Mouse (Mus musculus): ENCODE data around the gene Galnt7. TPM values are rescaled to one million over a fixed set of nuclear protein-coding genes. Genes with fewer than 3 reads are reported as not detected.

The Galnt7 gene
- polyA plus RNA-seq, 1 experiment from 2014 or later: 7.5 TPM

DNA sequence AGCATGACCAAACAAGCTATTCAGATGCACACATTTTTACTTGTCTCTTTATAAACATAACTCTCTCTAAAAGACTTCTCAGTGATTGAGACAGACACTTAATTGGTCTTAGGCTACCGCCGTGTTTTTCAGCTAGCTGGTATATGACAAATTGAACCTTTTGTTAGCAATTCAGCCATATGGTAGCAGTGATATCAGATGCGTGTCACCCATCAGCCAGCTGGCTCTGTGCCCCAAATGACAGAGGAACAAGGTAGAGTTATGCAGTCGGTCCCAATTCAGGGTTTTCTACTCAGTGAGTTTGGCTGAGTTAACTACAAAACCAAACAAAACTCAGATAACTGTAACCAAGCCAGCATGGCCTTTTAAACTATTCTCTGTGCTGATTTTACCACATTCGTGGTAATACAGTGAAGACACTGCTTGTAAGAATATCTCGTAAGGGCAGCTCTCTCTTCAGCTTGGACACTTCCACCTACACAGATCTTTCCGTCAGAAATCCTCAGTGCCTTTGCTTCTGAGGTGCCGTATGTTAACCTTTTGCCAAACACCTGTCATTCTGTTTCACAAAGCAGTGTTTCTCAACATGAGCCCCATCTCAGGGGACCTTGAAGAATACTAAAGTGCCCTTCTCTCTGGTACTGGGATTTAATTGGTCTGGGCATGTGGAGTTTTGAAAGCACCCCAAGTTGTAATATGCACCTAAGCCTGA, 68.3 kb downstream of the Galnt7 start:
- ATAC-seq (ENCODE audit: insufficient number of reproducible peaks, low FRiP score): no peak
- WGBS: 75% methylated on average over 8 of the region's 8 CpGs
- no peaks in the 10 kb centered on the region for H3K9me3 ChIP-seq (replicated peaks)
- no peaks in the 10 kb centered on the region for H3K36me3 ChIP-seq
- 0 out of 2 replicates have a peak, but pooled peaks cover 3% of the 10 kb centered on the region for H3K27me3 ChIP-seq (replicated peaks)
- no peak overlapping the region for H3K9ac ChIP-seq
- no peaks in the 10 kb centered on the region for H3K4me1 ChIP-seq (replicated peaks)
- H3K4me2 ChIP-seq: no peak overlapping the region
- no peak overlapping the region for H3K4me3 ChIP-seq
- no peak overlapping the region for H3K27ac ChIP-seq (ENCODE audit: poor library complexity, severe bottlenecking)

GRCm38 (mm10) chr8:57579845-57580244, 73.0 kb downstream of the Galnt7 start:
- peaks cover 13% of the 10 kb centered on the region for H3K4me1 ChIP-seq (replicated peaks)
- H3K4me2 ChIP-seq: no peak overlapping the region
- H3K4me3 ChIP-seq: no peak overlapping the region
- WGBS: 83% methylated on average over 6 of the region's 6 CpGs
- H3K9me3 ChIP-seq (replicated peaks): no peaks in the 10 kb centered on the region
- 0 out of 2 replicates have a peak, but pooled peaks cover 1% of the 10 kb centered on the region for H3K27me3 ChIP-seq (replicated peaks)
- no peak overlapping the region for H3K9ac ChIP-seq
- H3K36me3 ChIP-seq: no peaks in the 10 kb centered on the region
- no peak overlapping the region for H3K27ac ChIP-seq (ENCODE audit: poor library complexity, severe bottlenecking)
- no peak for ATAC-seq (ENCODE audit: insufficient number of reproducible peaks, low FRiP score)

- 82% methylated on average over 5 of the region's 5 CpGs for WGBS
- peaks cover 23% of the 10 kb centered on the region for H3K4me1 ChIP-seq (replicated peaks)
Observed at GRCm38 (mm10) chr8:57577301-57577700, 75.5 kb downstream of the Galnt7 start.

DNA sequence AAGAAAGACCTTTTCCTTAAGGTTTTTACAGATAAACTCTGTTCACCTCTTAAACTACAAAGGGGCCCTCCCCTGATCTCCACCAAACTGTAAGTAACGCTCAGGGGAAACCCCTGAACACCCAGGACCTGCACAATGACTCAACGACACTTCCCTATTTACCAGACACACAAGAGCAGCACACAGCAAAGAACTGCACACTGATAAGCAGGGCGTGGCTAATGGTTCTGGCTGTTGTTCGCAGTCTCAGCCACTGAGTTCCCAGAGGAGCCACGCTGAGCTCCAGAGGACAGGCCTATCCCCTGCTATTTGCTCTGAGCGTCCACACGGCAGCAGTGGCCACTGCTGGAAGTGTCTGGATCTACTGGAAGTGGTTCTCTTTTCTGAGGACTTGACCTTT, 76.6 kb downstream of the Galnt7 start:
- Histone ChIP-seq H3K36me3 (no peaks in the 10 kb centered on the region), H3K9ac (no peak overlapping the region), H3K27ac (ENCODE audit: poor library complexity, severe bottlenecking) (0 out of 2 replicates have a peak overlapping the region, but pooled peaks have one; percentile 8), H3K4me3 (no peak overlapping the region), H3K4me1 (replicated peaks) (peaks cover 25% of the 10 kb centered on the region), H3K27me3 (replicated peaks) (0 out of 2 replicates have a peak, but pooled peaks cover under 1% of the 10 kb centered on the region), H3K9me3 (replicated peaks) (no peaks in the 10 kb centered on the region), H3K4me2 (peak overlapping the region; percentile 30; the same call in 1 of the 2 replicates)
- peak; percentile 95 for ATAC-seq (ENCODE audit: insufficient number of reproducible peaks, low FRiP score)
- 6% methylated on average over 7 of the region's 7 CpGs for WGBS

More at GRCm38 (mm10) chr8:57577301-57577700, 75.5 kb downstream of the Galnt7 start:
- ATAC-seq (ENCODE audit: insufficient number of reproducible peaks, low FRiP score): no peak
- H3K36me3 ChIP-seq: no peaks in the 10 kb centered on the region
- no peak overlapping the region for H3K9ac ChIP-seq
- H3K4me3 ChIP-seq: no peak overlapping the region
- H3K27ac ChIP-seq (ENCODE audit: poor library complexity, severe bottlenecking): no peak overlapping the region
- H3K9me3 ChIP-seq (replicated peaks): no peaks in the 10 kb centered on the region
- no peak overlapping the region for H3K4me2 ChIP-seq
- no peaks in the 10 kb centered on the region for H3K27me3 ChIP-seq (replicated peaks)

DNA sequence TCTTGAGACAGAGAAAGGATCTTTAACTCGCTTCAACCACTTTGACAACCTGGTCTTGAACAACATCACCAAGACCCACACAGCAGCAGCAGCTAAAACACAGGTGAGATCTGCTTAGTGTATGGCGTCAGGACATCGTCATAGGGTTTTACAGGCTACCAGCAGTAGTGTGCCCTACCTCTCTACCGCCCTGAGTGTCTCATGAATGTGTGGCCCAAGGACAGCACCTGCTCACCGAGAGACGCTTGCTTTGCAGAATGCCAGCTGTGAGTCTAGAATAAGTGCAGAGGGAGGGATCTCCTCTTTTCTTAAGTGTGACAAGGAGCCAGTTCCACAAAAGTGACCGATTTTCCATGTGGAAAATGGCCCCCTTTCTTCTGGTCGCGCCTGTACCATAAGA, 77.5 kb downstream of the Galnt7 start:
- Histone ChIP-seq H3K4me1 (replicated peaks) (peaks cover 25% of the 10 kb centered on the region), H3K27me3 (replicated peaks) (0 out of 2 replicates have a peak, but pooled peaks cover 6% of the 10 kb centered on the region), H3K36me3 (no peaks in the 10 kb centered on the region), H3K27ac (ENCODE audit: poor library complexity, severe bottlenecking) (no peak overlapping the region), H3K9ac (no peak overlapping the region), H3K9me3 (replicated peaks) (no peaks in the 10 kb centered on the region), H3K4me3 (no peak overlapping the region), H3K4me2 (no peak overlapping the region)
- 92% methylated on average over 9 of the region's 9 CpGs for WGBS
- ATAC-seq (ENCODE audit: insufficient number of reproducible peaks, low FRiP score): no peak

DNA sequence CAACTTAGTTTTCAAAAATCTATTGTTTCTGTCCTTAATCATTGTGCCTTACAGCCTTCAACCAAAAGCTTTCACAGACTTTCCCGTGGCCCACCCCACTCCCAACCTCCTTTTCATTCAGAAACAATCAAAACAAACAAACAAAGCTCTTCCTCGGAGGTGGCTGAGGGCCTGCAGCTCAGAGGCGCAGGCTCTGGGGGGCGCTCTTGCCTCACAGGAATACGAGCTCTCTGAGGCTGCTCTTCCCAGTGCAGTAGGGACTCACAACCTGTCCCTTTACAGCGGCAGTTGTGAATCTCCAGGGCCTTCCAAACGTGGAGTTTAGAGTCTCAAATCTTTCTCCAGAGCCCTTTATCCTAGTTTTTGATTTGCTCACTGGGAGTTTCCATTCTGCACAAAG, 78.4 kb downstream of the Galnt7 start:
- 9% methylated on average over 7 of the region's 7 CpGs for WGBS
- H3K27me3 ChIP-seq (replicated peaks): 0 out of 2 replicates have a peak, but pooled peaks cover 6% of the 10 kb centered on the region
- no peak overlapping the region for H3K4me2 ChIP-seq
- H3K4me3 ChIP-seq: no peak overlapping the region
- ATAC-seq (ENCODE audit: insufficient number of reproducible peaks, low FRiP score): no peak
- H3K27ac ChIP-seq (ENCODE audit: poor library complexity, severe bottlenecking): no peak overlapping the region
- H3K4me1 ChIP-seq (replicated peaks): peaks cover 31% of the 10 kb centered on the region
- no peaks in the 10 kb centered on the region for H3K36me3 ChIP-seq
- H3K9me3 ChIP-seq (replicated peaks): no peaks in the 10 kb centered on the region
- H3K9ac ChIP-seq: no peak overlapping the region

GRCm38 (mm10) chr8:57573844-57574243, 79.0 kb downstream of the Galnt7 start:
- Histone ChIP-seq H3K4me1 (replicated peaks) (peaks cover 32% of the 10 kb centered on the region), H3K36me3 (no peaks in the 10 kb centered on the region), H3K27me3 (replicated peaks) (0 out of 2 replicates have a peak, but pooled peaks cover 6% of the 10 kb centered on the region), H3K9ac (no peak overlapping the region), H3K4me3 (no peak overlapping the region), H3K27ac (ENCODE audit: poor library complexity, severe bottlenecking) (no peak overlapping the region), H3K9me3 (replicated peaks) (no peaks in the 10 kb centered on the region), H3K4me2 (no peak overlapping the region)
- 72% methylated on average over 6 of the region's 6 CpGs for WGBS
- no peak for ATAC-seq (ENCODE audit: insufficient number of reproducible peaks, low FRiP score)

GRCm38 (mm10) chr8:57569886-57570285, 82.9 kb downstream of the Galnt7 start:
- Histone ChIP-seq H3K36me3 (no peaks in the 10 kb centered on the region), H3K27me3 (replicated peaks) (0 out of 2 replicates have a peak, but pooled peaks cover 6% of the 10 kb centered on the region), H3K4me2 (no peak overlapping the region), H3K27ac (ENCODE audit: poor library complexity, severe bottlenecking) (no peak overlapping the region), H3K9me3 (replicated peaks) (no peaks in the 10 kb centered on the region), H3K4me1 (replicated peaks) (peaks cover 22% of the 10 kb centered on the region), H3K4me3 (no peak overlapping the region), H3K9ac (no peak overlapping the region)
- 68% methylated on average over 6 of the region's 6 CpGs for WGBS
- ATAC-seq (ENCODE audit: insufficient number of reproducible peaks, low FRiP score): no peak

DNA sequence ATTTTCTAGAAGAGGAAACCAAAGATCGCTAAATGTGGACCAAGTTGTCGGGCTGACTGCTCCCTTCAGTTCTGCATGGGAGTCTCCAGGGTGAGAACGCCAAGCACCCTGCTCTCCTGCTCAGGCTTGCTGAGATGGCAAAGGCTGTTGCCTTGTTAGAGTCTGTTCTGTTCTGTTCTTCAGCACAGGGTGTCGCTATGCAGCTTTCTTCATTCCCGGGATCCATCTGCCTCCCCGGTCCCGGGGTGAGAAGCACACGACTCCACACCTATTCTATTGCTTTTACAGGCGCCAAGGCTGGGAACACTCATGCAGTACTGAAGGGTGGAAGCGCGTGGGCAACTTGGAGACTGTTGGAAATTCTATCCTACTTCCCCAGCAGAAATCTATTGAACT, 83.4 kb downstream of the Galnt7 start:
- 46% methylated on average over 11 of the region's 11 CpGs for WGBS
- no peak overlapping the region for H3K9ac ChIP-seq
- H3K4me2 ChIP-seq: no peak overlapping the region
- H3K27me3 ChIP-seq (replicated peaks): 0 out of 2 replicates have a peak, but pooled peaks cover 6% of the 10 kb centered on the region
- H3K27ac ChIP-seq (ENCODE audit: poor library complexity, severe bottlenecking): no peak overlapping the region
- no peaks in the 10 kb centered on the region for H3K36me3 ChIP-seq
- ATAC-seq (ENCODE audit: insufficient number of reproducible peaks, low FRiP score): no peak
- no peak overlapping the region for H3K4me3 ChIP-seq
- H3K4me1 ChIP-seq (replicated peaks): peaks cover 22% of the 10 kb centered on the region
- H3K9me3 ChIP-seq (replicated peaks): no peaks in the 10 kb centered on the region

- Histone ChIP-seq H3K4me2 (no peak overlapping the region), H3K9me3 (replicated peaks) (no peaks in the 10 kb centered on the region), H3K27me3 (replicated peaks) (0 out of 2 replicates have a peak, but pooled peaks cover 6% of the 10 kb centered on the region), H3K4me1 (replicated peaks) (peaks cover 22% of the 10 kb centered on the region), H3K27ac (ENCODE audit: poor library complexity, severe bottlenecking) (no peak overlapping the region), H3K9ac (no peak overlapping the region), H3K4me3 (no peak overlapping the region), H3K36me3 (no peaks in the 10 kb centered on the region)
- 87% methylated on average over 18 of the region's 18 CpGs for WGBS
- ATAC-seq (ENCODE audit: insufficient number of reproducible peaks, low FRiP score): no peak
Observed at GRCm38 (mm10) chr8:57568633-57569399, 84.0 kb downstream of the Galnt7 start.

- no peak overlapping the region for H3K4me3 ChIP-seq
- H3K4me1 ChIP-seq (replicated peaks): peaks cover 18% of the 10 kb centered on the region
- 84% methylated on average over 7 of the region's 7 CpGs for WGBS
- H3K4me2 ChIP-seq: no peak overlapping the region
- no peaks in the 10 kb centered on the region for H3K36me3 ChIP-seq
- H3K27me3 ChIP-seq (replicated peaks): 0 out of 2 replicates have a peak, but pooled peaks cover 6% of the 10 kb centered on the region
- no peaks in the 10 kb centered on the region for H3K9me3 ChIP-seq (replicated peaks)
- no peak for ATAC-seq (ENCODE audit: insufficient number of reproducible peaks, low FRiP score)
- H3K27ac ChIP-seq (ENCODE audit: poor library complexity, severe bottlenecking): no peak overlapping the region
- no peak overlapping the region for H3K9ac ChIP-seq
Observed at GRCm38 (mm10) chr8:57567998-57568397, 84.8 kb downstream of the Galnt7 start.
